Mouse (Mus musculus) left cerebral cortex, postnatal 4 days (tissue): Measurements from ENCODE around the gene Mrpl20. TPM values are rescaled to one million over a fixed set of nuclear protein-coding genes. Genes with fewer than 3 reads are reported as not detected.
A peak's percentile ranks its signal among the peaks of the same experiment; 100 is the strongest.

ENCODE experiments used
- DNase-seq: peaks from one replicate; pipeline ENCODE4 v3.0.0-alpha.2; 2022
- intact Hi-C: fragments of 180-260 bp; cut with DNase I; formaldehyde crosslinking; loops from one replicate; pipeline ENCODE4 v1.15.1; 2025
- total RNA-seq, 2 experiments: library from RNA; stranded (reverse); gene quantifications; 2 replicates each; pipeline ENCODE4 v1.2.3; 2021

The Mrpl20 gene
- total RNA-seq, result 100 to 1,000 TPM; 102 to 104 TPM

GRCm38 (mm10) chr4:155802741-155803339, at the start of gene Mrpl20:
Gene Mrpl20, plus strand, starts transcription at chr4:155802878.
- intact Hi-C loops, result no loop called here
- no peak for DNase-seq

- intact Hi-C loops, result no loop called here
- DNase-seq, result no peak
Observed at GRCm38 (mm10) chr4:155757011-155757410, 45.7 kb upstream of the Mrpl20 start.

- DNase-seq, result peak; percentile 24
- intact Hi-C loops, result no loop called here
Observed at GRCm38 (mm10) chr4:155759862-155760612, 42.6 kb upstream of the Mrpl20 start.

GRCm38 (mm10) chr4:155760613-155761355, 41.9 kb upstream of the Mrpl20 start, which contains the start of gene Atad3a:
Gene Atad3a, minus strand, starts transcription at chr4:155761093.
- intact Hi-C loops, result no loop called here
- peak; percentile 98 for DNase-seq

GRCm38 (mm10) chr4:155761356-155762099, 41.1 kb upstream of the Mrpl20 start:
- no peak for DNase-seq

GRCm38 (mm10) chr4:155762357-155762756, 40.3 kb upstream of the Mrpl20 start:
- no peak for DNase-seq
- intact Hi-C loops, result no loop called here

More at GRCm38 (mm10) chr4:155761356-155762099, 41.1 kb upstream of the Mrpl20 start:
- intact Hi-C loops, result no loop called here

GRCm38 (mm10) chr4:155769496-155769879, 33.2 kb upstream of the Mrpl20 start:
- intact Hi-C loops, result no loop called here
- DNase-seq, result no peak

GRCm38 (mm10) chr4:155769880-155770512, 32.7 kb upstream of the Mrpl20 start:
- intact Hi-C loops, result no loop called here
- DNase-seq, result peak; percentile 92

- no peak for DNase-seq
- intact Hi-C loops, result no loop called here
Observed at GRCm38 (mm10) chr4:155770626-155771025, 32.1 kb upstream of the Mrpl20 start.

- intact Hi-C loops, result no loop called here
- DNase-seq, result no peak
Observed at GRCm38 (mm10) chr4:155771706-155772105, 31.0 kb upstream of the Mrpl20 start.

- intact Hi-C loops, result no loop called here
Observed at GRCm38 (mm10) chr4:155772786-155773185, 29.9 kb upstream of the Mrpl20 start.

GRCm38 (mm10) chr4:155773335-155774078, 29.2 kb upstream of the Mrpl20 start:
- DNase-seq, result no peak
- intact Hi-C loops, result no loop called here

More at GRCm38 (mm10) chr4:155772786-155773185, 29.9 kb upstream of the Mrpl20 start:
- no peak for DNase-seq

GRCm38 (mm10) chr4:155774280-155774754, 28.4 kb upstream of the Mrpl20 start, which contains the start of gene Vwa1:
Gene Vwa1, minus strand, starts transcription at chr4:155774698.
- peak; percentile 77 for DNase-seq
- intact Hi-C loops, result no loop called here

- intact Hi-C loops, result no loop called here
- DNase-seq, result peak; percentile 63
Observed at GRCm38 (mm10) chr4:155774971-155775740, 27.5 kb upstream of the Mrpl20 start.

GRCm38 (mm10) chr4:155775855-155776254, 26.8 kb upstream of the Mrpl20 start:
- intact Hi-C loops, result no loop called here
- peak; percentile 35 for DNase-seq

GRCm38 (mm10) chr4:155776704-155777335, 25.9 kb upstream of the Mrpl20 start:
- DNase-seq, result no peak
- intact Hi-C loops, result no loop called here

- DNase-seq, result no peak
- intact Hi-C loops, result no loop called here
Observed at GRCm38 (mm10) chr4:155777816-155778215, 24.9 kb upstream of the Mrpl20 start.

GRCm38 (mm10) chr4:155779498-155779897, 23.2 kb upstream of the Mrpl20 start:
- no peak for DNase-seq
- intact Hi-C loops, result no loop called here
